Mouse (Mus musculus) right cerebral cortex, postnatal 10 days (tissue): ENCODE data around the gene Stac2.
A peak's percentile ranks its signal among the peaks of the same experiment; 100 is the strongest.

Source experiments
- DNase-seq, 2 experiments: peaks; one replicate each; pipeline ENCODE4 v3.0.0; 2021; ENCODE audit warnings: low spot score in 2 of 2

The Stac2 gene

GRCm38 (mm10) chr11:97998074-97998793, 55.0 kb downstream of the Stac2 start:
- DNase-seq, result peak in 1 of 2 experiments; percentile 26

- no peak for DNase-seq
Measured at GRCm38 (mm10) chr11:97997387-97997960, 55.8 kb downstream of the Stac2 start.

- no peak for DNase-seq
Measured at GRCm38 (mm10) chr11:97996691-97997090, 56.6 kb downstream of the Stac2 start.

- DNase-seq, result peak; percentile 52 to 58
Measured at GRCm38 (mm10) chr11:97995564-97996288, 57.5 kb downstream of the Stac2 start, which contains the start of gene Arl5c. Gene Arl5c (minus strand): TSS chr11:97996181.

- peak; percentile 66 to 72 for DNase-seq
Measured at GRCm38 (mm10) chr11:97994539-97995100, 58.6 kb downstream of the Stac2 start.

GRCm38 (mm10) chr11:97988530-97989096, 64.6 kb downstream of the Stac2 start:
- DNase-seq, result peak; percentile 89 to 91

- peak; percentile 95 to 96 for DNase-seq
Measured at GRCm38 (mm10) chr11:97987551-97988526, 65.4 kb downstream of the Stac2 start.

- DNase-seq, result no peak
Measured at GRCm38 (mm10) chr11:97986738-97987465, 66.4 kb downstream of the Stac2 start.
